Mouse (Mus musculus): Measurements from ENCODE around the gene Gm42688.

DNA sequence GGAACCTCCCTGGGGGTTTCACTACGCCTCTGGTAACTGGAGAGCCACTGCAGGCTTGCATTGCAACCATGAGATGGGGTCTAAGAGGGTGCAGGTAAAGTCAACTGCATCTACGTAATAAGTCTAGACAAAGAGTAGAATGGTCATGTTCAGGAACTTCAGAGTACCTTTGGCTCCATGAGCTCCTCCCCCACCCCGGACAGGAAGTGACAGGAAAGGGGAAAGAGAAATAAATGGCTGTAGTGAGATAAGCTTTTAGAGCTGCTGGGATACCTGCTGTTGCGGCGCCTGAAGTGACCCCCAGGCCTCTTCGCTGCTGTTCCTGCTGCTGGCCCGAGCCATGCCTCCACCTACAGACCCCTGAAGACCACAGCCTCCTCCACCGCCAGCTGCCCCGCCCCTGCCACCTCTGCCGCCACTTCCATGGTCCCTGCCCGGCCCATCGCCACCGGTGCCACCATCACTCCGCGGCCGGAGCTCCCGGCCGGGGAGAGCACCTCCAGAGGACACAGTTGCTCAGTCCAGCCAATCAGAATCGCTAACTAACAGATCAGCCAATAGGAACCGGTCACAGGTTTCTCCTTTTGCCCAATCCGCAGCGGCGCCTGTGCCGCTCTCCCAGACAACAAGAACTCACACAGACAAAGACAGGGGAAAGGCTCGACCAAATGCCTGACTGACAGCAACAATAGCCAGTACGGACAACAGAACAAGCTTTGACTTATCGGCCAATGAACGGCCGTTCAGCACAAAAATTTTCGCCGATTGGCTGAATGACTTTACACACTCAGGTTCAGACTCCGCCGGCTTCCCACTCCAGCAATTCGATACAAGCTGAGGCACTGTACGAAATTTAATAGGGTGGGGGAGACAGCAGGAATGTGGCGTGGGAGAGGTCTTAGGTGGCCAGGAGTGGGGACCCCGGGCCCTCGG lies 19.8 kb downstream of the Gm42688 start, which contains the start of gene Wbp1:
- TF ChIP-seq CTCF (IDR thresholded peaks at IDR 0.05; ENCODE audit: borderline replicate concordance, extremely low read depth, insufficient read depth, insufficient read length): 0 out of 2 replicates have a peak, but pooled peaks have one; percentile 1
- TF ChIP-seq POLR2A (IDR thresholded peaks at IDR 0.05; ENCODE audit: borderline replicate concordance, extremely low read depth, insufficient read depth, insufficient read length, poor library complexity, severe bottlenecking): peak; percentile 92

All from brain, embryonic 14.5 days (tissue).